Comparison of ENCODE assay signal across 12 mouse cellular contexts in genomic region chr2:28038391-28039096, GRCm38 (mm10). TPM values are rescaled to one million over a fixed set of nuclear protein-coding genes. Genes with fewer than 3 reads are reported as not detected.
A peak's percentile ranks its signal among the peaks of the same experiment; 100 is the strongest.
DNase-seq lines count a peak whose midpoint lies in the region; ATAC-seq and TF ChIP-seq lines count a peak whose summit lies in the region.
"Had no signal": no experiment of that assay in that cellular context is flagged by ENCODE, and none has a peak within 500 bp of the region (broad histone marks: within the 10 kb centered on the region; RNA-seq: fewer than 3 reads in every experiment).

No protein-coding gene starts in this region.

- WGBS in kidney, adult 2 months = 74% methylated on average over 14 of the region's 14 CpGs
- 82% methylated on average over 14 of the region's 14 CpGs for WGBS in kidney, embryonic 14.5 days

- H3K27me3 ChIP-seq in kidney, adult 2 months (replicated peaks; ENCODE audit: control insufficient read depth, insufficient read depth, low read length) = no peaks in the 10 kb centered on the region
- H3K27me3 ChIP-seq in kidney, embryonic 14.5 days (ENCODE audit: control insufficient read depth, insufficient read depth, low read length) = no peaks in the 10 kb centered on the region
- H3K27me3 ChIP-seq: embryonic facial prominence, embryonic 13.5 days had no signal

- H3K4me2 ChIP-seq in kidney, embryonic 14.5 days (replicated peaks; ENCODE audit: low read depth, low read length) = no peak overlapping the region
- H3K4me2 ChIP-seq: embryonic facial prominence, embryonic 13.5 days had no signal

- DNase-seq in kidney, adult 2 months = peak; percentile 71
- DNase-seq in cerebellum, postnatal 36 days = peak; percentile 60 to 69
- peak; percentile 40 for DNase-seq in kidney, postnatal 14 days
- peak; percentile 82 to 87 for DNase-seq in right cerebral cortex, postnatal 10 days (ENCODE audit: low spot score in 2 of 2)
- no peak for DNase-seq in natural killer cell, adult 2 months (ENCODE audit: low spot score in 2 of 2)
- DNase-seq in retina, postnatal 1 day = no peak

- no peak overlapping the region for H3K27ac ChIP-seq in kidney, adult 2 months (ENCODE audit: insufficient read depth, low read depth, low read length)
- H3K27ac ChIP-seq in kidney, embryonic 14.5 days (ENCODE audit: low read depth, low read length) = no peak overlapping the region
- H3K27ac ChIP-seq: embryonic facial prominence, embryonic 13.5 days; liver, embryonic 14.5 days had no signal

- H3K9me3 ChIP-seq in kidney, embryonic 14.5 days (ENCODE audit: control insufficient read depth, low read length) = no peaks in the 10 kb centered on the region
- H3K9me3 ChIP-seq: embryonic facial prominence, embryonic 13.5 days had no signal

- no peaks in the 10 kb centered on the region for H3K36me3 ChIP-seq in kidney, adult 2 months (ENCODE audit: control insufficient read depth, insufficient read depth, low read length)
- peaks cover 13% of the 10 kb centered on the region; the same call in 1 of the 2 replicates for H3K36me3 ChIP-seq in kidney, embryonic 14.5 days (ENCODE audit: control insufficient read depth, insufficient read depth, low read length)

- TF ChIP-seq POLR2A in kidney, adult 2 months (IDR thresholded peaks at IDR 0.05; ENCODE audit: low read depth, low read length) = no peak

- H3K4me1 ChIP-seq in kidney, adult 2 months (ENCODE audit: control insufficient read depth, insufficient read depth, low read length) = peaks cover 3% of the 10 kb centered on the region; the same call in 1 of the 2 replicates
- H3K4me1 ChIP-seq in kidney, embryonic 14.5 days (ENCODE audit: control insufficient read depth, insufficient read depth, low read length) = no peaks in the 10 kb centered on the region

- H3K4me3 ChIP-seq in kidney, adult 2 months (ENCODE audit: insufficient read depth, low read depth, low read length) = no peak overlapping the region
- no peak overlapping the region for H3K4me3 ChIP-seq in kidney, embryonic 14.5 days (ENCODE audit: low read length)
- H3K4me3 ChIP-seq: embryonic facial prominence, embryonic 13.5 days had no signal

- ATAC-seq in kidney, embryonic 14.5 days (ENCODE audit: low FRiP score, low TSS enrichment) = no peak
- ATAC-seq in granulocyte monocyte progenitor cell, adult 5-6 weeks (replicated peaks; ENCODE audit: poor library complexity, severe bottlenecking) = no peak

- no peak for TF ChIP-seq CTCF in kidney, adult 2 months (conservative IDR thresholded peaks at IDR 0.05; ENCODE audit: insufficient read depth, insufficient read length, low read depth, low read length)

- no peak overlapping the region for H3K9ac ChIP-seq in kidney, embryonic 14.5 days (ENCODE audit: low read depth, low read length)
- H3K9ac ChIP-seq: embryonic facial prominence, embryonic 13.5 days; liver, embryonic 14.5 days had no signal

RNA-seq across cellular contexts. Expression of gene Fcnb, which starts 46.1 kb away (rescaled TPM):
- not detected in 2 replicates for polyA plus RNA-seq in kidney, adult 2 months (2012; rRNA removed)
- not detected in 2 replicates for polyA plus RNA-seq in kidney, embryonic 14.5 days (2014; fragmentation: Nextera tagmentation; extraction: Ambion mirVana)
- total RNA-seq in granulocyte monocyte progenitor cell, adult 5-6 weeks (2014; fragmentation: Nextera tagmentation) = 24.9 and 61.5 TPM in 2 replicates
- total RNA-seq in granulocyte monocyte progenitor cell, adult 5-6 weeks (2017) = 30.0 and 32.4 TPM in 2 replicates
- total RNA-seq: MEL had no signal
- polyA plus RNA-seq: embryonic facial prominence, embryonic 13.5 days; small intestine, adult 2 months had no signal

Comparison
In these comparisons a context has a peak if more than half of its experiments do, and no peak if none do; other contexts are left out.
1. DNase-seq: peak in kidney, adult 2 months (single experiment), cerebellum, postnatal 36 days (2 of 2), kidney, postnatal 14 days (single experiment) and right cerebral cortex, postnatal 10 days (2 of 2); none in natural killer cell, adult 2 months (0 of 2) and retina, postnatal 1 day (single experiment).